Mouse (Mus musculus) gastrocnemius, postnatal 14 days (tissue): ENCODE data around the gene Cenpx. TPM values are rescaled to one million over a fixed set of nuclear protein-coding genes. Genes with fewer than 3 reads are reported as not detected.

ENCODE experiments used
- DNase-seq: peaks from one replicate; pipeline ENCODE4 v3.0.0; 2021; ENCODE audit warnings: mixed read lengths
- intact Hi-C: fragments of 180-260 bp; cut with DNase I; formaldehyde crosslinking; loops from one replicate; pipeline ENCODE4 v1.15.1; 2025; ENCODE audit warnings: low total_unique reads
- total RNA-seq, 2 experiments: library from RNA; stranded (reverse); gene quantifications; 2 replicates each; pipeline ENCODE4 v1.2.3; 2021

Gene Cenpx
- total RNA-seq, 2 experiments from 2014 or later, result 25.7 to 33.3 TPM

DNA sequence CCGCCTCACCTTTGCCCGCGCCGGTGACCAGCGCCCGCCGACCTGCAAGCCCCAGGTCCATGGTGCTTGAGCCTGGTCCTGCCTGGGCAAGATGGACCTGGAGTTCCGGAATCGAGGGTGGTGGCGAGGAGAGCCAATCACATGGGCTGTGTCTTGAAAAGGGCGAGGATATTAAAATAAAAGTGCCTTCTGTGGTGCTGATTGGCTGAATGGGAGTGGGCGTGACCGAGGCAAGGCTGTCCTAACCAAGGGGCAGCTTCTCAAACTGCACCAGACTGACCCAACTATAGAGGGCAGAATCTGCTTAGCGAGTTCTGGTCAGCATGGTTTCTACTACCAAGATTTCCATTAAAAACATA lies 13.6 kb upstream of the Cenpx start, which contains the start of gene Dcxr:
Gene Dcxr, minus strand, starts transcription at position 113 of the 359 bp plus-strand sequence.
- peak; percentile 89 for DNase-seq
- intact Hi-C loops, result no loop called here

DNA sequence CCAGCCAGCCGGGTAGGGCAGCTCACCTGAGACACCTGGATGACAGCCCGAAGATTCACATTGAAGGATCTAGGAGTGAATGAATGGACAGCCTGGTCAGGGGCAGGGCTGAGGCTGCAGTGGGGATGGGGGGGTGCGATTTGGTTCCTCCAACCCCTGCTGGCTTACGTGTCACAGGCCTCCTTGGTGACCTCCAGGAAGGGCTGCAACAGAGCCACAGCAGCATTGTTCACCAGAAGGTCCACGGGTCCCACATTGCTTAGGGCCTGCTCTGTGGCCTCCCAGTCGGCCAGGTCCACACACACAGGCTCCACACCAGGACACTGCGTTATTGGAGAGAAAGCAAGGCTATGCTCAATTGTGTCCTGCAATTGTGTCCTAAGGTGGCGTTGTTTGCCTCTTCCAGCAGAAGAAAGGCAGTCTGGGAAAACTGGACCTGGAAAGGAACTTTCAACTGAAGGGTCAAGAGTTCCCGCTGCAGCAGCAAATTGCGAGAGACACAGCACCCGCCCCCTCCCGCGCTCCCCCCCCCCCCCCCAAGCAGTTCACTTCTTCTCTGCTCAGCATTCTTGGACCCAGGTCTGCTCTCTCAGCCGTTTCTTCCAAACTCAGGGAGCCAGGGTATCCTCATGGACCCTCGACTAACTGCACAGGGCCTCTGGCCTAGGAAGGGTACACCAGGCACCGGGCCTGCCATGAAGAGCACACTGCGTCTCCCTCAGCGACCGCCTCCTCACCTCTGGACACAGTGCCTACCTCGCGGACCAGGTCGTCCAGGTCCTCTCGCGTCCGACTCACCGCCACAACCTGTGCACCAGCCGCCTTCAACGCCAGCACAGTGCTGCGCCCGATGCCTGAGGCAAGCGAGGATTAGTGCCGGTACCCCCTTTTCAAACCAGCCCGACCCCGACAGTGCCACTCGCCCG lies 13.0 kb upstream of the Cenpx start:
- intact Hi-C loops, result no loop called here
- DNase-seq, result no peak

DNA sequence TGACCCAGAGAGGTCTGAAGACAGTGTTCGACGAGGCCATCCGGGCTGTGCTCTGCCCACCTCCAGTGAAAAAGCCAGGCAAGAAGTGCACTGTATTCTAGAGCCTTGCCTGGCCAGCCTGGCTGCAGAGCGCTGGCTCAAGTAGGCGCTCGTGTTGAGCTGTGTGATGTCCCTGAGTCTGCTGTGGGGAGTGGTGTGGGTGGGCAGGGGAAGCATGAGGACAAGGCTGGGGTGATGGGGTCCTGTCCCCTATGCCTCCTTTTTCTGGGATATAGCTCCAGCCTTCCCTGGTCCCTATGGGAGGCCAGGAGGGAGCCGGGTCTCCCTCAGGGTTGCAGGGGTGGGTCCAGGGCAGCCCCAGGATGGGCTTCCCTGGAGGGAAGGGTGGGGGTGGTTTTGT lies 10.0 kb upstream of the Cenpx start:
- intact Hi-C loops, result no loop called here

DNA sequence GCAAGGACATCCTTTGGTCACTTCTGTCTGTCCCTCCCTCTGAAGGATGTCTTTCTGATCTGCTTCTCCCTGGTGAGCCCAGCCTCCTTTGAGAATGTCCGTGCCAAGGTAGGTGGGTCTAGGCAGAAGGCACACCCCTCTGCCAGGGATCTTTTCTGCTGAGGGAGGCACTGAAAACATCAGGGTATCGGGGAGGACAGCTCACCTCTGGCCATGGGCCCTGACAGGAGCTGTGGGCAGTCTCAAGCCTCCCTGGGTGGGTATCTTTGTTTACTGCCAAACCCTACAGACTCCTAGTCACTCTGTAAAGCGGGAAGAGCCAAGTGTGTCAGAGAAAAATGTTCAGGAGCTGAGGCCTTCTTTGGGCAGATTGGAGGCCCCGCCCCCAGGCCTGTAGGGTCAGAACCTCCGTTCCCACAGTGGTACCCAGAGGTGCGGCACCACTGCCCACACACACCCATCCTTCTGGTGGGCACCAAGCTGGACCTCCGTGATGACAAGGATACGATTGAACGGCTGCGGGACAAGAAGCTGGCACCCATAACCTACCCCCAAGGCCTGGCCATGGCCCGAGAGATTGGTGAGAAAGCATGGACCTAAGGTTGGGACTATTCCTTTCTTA lies 9.3 kb upstream of the Cenpx start:
- DNase-seq, result no peak

More for the DNA sequence above, 10.0 kb upstream of the Cenpx start:
- DNase-seq, result no peak

DNA sequence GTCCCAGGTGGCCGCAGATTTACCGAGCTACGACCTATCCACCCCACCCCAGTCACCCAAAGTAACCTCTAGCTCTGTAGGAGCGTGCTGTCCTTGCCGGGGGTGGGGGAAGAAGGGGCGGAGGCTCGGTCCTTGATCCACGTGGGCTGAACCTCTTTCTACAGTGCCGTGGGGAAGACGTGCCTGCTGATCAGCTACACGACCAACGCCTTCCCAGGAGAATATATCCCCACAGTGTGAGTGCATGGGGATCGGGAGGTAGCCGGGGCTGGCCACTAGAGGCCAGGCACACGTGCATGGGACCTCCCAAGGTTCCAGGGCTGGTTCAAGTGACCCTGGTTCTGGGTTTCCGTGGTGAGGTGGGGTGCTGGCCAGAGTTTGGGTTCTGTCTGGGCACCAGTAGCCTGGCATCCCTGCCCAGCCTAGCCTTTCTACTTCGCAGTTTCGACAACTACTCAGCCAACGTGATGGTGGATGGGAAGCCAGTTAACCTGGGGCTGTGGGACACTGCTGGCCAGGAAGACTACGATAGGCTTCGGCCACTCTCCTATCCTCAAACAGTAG lies 8.6 kb upstream of the Cenpx start:
- DNase-seq, result no peak
- intact Hi-C loops, result no loop called here

More for the DNA sequence above, 9.3 kb upstream of the Cenpx start:
- intact Hi-C loops, result no loop called here

DNA sequence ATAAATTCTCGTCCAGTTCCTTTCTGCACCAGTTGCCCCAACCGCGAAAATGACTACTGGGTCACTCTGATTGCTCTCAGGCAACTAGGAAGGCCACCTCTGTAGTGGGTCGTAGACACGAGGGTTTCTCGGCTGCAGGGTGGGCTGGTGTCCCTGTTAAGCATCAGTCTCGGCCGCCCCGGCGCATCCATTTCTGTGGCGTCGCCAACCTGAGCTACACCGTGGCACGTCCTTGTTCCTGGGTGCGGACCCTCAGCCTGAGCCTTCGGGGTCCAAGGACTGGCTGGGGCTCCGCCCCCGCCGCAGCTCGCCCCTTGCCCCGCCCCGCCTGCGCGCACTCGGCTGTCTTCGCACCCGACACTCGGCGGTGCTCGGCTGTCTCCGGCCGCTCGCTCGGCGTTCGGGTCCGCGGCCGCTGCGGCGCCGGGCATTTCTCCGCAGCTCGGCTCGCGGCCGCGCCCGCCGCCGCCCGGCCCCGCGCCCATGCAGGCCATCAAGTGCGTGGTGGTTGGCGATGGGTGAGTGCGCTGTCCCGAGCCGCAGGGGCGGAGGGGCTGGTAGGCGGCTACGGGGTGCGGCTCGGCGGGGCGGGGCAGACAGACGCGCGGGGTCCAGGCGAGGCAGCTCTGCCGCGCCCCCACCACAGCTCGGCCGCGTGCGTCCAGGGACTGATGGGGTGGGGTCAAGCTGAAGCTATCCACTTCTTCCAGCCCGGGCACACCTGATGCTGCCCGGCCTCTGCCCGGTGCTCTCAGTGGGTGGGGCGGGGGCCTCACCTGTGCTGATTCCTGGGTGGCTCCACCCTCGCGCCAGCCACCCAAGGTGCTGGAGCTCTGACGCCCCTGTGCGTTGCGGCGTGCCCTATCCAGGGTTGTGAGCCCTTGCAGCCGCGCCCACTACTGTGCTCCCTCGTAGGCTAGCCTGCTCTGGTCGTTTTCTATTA lies 7.9 kb upstream of the Cenpx start, which contains the start of gene Rac3:
Gene Rac3, plus strand, starts transcription at position 347 of the 943 bp plus-strand sequence.
- DNase-seq, result peak; percentile 67
- intact Hi-C loops, result loop anchor here (2.0 kb wide), 1 partner anchor 53 kb away; no protein-coding TSS in a partner anchor

DNA sequence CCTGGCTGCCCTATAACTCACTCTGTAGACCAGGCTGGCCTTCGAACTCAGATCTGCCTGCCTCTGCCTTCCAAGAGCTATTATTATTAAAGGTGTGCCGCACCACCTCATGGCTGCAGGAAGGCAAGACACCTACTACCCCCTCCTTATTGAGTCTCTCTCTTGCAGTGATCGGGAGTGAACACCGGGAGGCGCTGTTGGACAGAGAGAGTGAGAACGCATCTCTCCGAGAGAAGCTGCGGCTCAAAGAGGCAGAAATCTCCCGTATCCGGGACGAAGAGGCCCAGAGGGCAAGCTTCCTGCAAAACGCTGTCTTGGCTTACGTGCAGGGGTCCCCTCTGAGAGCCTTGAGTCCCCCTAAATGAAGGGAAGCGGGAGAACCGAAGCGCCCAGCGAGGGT lies 6.9 kb upstream of the Cenpx start:
- DNase-seq, result peak; percentile 89
- intact Hi-C loops, result loop anchor here (2.0 kb wide), 1 partner anchor 54 kb away; no protein-coding TSS in a partner anchor

DNA sequence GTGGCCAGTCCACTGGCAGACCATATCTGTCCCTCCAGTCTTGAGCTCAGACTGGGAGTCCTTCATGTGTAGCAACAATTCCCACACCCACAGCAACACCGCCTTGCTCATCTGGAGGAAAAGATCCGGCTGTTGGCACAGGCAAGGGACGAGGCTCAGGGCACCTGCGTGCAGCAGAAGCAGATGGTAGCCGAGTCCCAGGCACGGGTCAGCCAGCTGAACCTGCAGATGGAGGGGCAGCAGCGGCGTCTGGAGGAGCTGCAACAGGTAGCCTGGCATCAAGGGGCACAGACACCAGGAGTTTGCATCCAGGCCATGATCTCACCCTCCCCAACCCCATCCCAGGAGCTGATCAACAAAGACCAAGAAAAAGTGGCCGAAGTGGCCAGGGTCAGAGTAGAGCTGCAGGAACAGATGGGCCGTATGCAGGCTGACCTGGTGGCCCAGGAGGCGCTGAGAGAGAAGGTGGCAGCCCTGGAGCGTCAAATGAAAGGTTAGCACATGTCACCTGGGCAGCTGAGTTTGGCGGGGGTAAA lies 6.4 kb upstream of the Cenpx start:
- DNase-seq, result no peak
- intact Hi-C loops, result loop anchor here (2.0 kb wide), 2 partner anchors 55 to 61 kb away; no protein-coding TSS in a partner anchor

DNA sequence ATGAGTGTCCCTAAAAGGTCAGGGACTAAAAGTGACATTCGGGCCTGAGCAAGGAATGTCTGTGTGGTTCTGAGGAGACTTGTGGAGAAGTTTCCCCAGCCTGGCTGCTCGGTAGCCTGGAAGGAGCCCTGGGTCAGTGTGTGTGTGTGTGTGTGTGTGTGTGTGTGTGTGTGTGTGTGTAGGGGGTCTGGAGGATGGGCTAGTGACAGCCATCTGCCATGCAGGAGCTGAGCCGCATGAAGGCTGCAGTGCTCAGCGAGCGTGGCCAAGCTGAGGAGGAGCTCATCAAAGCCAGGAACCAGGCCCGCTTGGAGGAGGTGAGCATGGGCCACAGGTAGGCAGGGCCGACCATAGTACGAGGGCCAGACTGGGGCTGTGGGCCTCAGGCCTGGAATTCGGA lies 5.7 kb upstream of the Cenpx start:
- intact Hi-C loops, result loop anchor here (2.0 kb wide), 1 partner anchor 62 kb away; no protein-coding TSS in a partner anchor
- DNase-seq, result no peak

DNA sequence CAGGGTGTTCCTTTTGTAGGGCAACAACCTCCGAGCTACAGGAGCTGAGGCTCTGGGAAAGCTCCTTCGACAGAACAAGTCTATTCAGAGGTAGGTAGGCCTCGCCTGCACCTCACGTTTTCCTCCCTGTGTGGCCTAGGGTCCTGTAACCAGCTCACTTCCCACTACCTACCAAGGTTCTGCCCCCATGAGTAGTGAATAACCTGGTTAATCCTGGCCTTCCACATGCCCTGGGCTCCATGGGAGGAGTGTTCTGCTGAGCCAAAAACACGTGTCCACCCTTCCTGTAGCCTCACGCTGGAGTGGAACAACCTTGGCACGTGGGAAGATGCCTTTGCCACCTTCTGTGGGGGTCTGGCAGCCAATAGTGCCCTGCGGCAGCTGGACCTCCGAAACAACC lies 1.6 kb upstream of the Cenpx start:
- intact Hi-C loops, result no loop called here
- no peak for DNase-seq

DNA sequence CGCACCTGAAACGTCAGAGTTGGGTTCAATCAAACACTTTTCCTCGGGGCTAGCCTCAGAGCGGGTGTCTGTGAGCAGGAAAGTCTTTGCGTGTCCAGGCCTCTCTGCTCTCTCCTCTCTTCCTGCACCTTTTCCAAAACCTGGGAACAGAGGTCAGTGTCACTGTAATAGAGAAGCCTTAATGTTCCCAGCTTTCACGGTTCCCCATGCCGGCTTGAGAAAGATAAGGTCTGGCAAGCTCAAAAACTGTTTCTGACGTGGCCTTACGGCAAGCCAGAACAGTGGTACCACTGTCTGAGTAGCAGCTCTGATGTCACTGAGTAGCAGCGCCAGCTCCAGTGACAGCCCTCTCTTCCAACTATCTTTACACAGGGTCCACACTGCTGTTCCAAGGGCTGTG lies 1.0 kb upstream of the Cenpx start:
- DNase-seq, result no peak
- intact Hi-C loops, result no loop called here

DNA sequence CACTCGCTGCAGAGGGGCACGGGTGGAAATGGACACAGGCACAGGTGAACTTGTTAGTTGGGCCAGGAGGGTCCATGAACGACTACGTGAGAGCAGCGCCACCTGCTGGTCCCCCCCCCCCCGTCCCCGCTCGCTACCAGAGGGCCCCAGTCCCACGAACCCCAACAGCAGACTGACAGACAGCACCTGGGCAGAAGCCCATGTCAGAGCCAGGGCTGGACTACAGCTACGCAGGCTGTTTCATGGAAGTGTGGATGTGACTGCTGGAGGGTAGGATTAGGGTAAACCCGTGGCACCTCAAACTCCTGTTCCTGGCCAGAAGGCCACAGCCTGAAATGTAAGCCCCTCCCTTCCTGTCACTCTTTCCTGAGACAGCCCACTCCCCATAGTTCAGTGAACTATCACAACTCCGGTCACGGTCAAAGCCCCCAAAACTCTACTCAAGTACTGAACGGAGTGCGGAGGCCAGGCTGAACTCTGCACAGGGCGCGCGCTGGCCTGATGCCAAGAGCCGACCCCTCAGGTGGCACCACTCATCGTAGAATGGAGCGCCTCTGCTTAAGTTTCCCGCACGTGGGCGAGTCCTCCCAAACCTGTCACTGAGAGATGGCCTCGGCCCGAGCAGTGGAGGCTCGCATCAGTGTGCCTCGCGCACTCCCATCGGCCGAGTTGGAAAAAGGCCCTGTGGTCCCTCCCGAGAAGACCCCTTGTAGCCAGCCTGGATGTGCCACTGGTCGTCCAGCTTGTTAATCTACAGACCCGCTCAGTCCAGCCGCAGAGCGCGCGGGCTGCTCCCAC lies 568 bp downstream of the Cenpx start:
- peak; percentile 60 for DNase-seq
- intact Hi-C loops, result no loop called here

DNA sequence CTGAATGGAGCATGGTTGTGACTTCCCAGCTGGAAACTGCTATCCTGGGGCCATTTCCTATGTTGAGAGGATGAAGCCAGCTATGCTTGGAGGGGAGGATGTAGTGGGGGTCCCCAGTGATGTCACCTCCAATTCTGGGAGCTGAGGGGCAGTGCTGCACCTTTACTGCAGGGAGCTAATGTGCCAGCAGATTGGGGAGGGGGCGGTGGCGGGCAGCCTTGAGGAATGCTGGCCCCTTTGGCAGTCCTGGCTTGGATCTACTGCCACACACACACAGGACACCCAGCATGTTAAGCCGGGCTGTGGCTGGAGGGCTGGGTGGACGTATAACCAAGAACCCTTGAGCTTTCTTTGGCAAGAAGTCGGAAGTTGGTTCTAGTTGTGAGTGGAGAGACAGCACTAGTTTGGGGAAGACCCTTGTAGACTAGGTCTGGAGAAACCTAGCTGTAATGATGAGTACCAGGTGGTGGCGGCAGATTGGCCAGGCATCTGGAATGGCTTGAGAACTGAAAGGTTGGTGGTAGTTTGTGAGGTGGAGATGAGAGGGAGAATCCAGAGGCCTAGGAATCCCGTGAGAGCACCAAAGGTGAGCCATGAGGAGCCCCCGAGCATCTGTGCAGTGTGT lies 1.4 kb downstream of the Cenpx start:
- no peak for DNase-seq
- intact Hi-C loops, result loop anchor here (2.0 kb wide), 1 partner anchor 51 kb away; the partner anchor contains the start of gene Notum

DNA sequence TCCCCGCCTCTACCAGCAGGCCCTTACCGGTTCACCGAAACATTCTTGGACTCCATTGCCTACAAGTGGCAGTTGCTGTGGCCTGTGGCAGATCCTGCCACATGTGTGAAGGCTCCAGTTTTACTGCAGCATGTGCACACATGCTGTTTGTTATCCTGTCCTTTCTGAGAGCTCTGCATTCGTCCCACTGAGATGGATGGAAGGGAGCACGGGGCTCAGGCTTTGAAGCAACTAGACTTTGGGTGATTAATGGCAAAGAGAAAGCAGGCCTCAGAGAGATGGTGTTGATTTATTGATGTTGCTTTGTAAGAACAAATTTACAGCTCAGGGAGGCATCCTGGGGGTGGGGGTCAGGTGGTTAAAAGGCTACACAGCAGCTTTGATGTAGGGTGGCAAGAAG lies 2.9 kb downstream of the Cenpx start:
- intact Hi-C loops, result loop anchor here (2.0 kb wide), 1 partner anchor 50 kb away; the partner anchor contains the start of gene Notum
- no peak for DNase-seq

DNA sequence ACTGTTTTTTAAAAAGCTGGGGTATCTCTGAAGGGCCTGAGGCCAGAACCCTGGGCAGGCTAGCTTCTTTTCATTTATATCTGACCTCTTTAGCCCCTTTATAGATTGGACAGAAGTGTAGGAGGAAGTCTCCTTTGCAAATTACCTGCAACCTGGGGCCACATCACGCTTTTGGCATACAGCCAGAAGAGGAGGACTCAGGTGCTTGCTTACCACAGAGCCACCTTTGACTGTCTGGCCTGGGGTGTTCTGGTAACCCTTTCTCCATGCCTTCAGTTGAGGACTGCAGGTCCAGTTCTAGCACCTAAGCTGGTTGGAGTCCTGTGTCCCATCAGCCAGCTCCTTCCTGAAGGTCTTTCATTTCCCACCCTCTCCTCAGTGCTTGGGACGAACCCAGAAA lies 4.0 kb downstream of the Cenpx start:
- intact Hi-C loops, result no loop called here
- DNase-seq, result no peak

DNA sequence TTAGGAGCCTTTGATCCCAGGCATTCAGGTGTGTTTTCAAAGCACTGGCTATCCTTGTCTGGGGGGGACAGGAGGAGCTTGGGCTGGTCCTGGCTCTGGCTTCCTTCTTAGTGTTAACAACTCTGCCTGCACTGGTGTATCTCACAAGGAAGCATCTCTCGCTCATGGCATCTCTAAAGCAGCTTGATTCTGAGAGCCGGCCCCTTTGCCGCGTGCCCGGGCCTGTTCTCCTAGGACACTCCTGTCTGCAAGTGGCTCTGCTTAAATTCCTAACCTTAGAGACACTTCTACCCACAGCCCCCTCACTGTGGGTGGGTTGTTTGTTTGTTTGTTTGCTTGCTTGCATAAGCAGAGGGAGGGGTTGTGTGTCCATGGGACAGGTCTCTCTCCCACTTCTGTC lies 5.6 kb downstream of the Cenpx start:
- intact Hi-C loops, result no loop called here

DNA sequence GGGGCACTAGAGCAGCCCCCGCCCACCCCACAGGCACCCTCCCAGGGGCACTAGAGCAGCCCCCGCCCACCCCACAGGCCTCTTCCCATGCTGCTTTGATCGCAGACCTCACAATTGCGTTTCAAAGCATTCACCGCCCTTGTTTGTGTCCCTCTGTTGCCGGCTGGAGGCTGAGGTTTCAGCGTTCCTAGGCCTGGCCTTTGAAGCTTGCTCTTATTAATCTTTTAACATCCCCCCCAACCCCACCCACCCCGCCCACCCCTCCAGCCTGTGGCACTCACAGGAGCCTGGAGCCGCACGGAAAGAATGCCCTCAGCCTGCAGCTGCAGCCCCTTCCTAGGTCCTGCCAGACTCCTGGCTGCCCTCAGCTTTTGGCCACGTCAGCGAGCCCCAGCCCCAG lies 6.3 kb downstream of the Cenpx start:
- intact Hi-C loops, result no loop called here
- no peak for DNase-seq

More for the DNA sequence above, 5.6 kb downstream of the Cenpx start:
- DNase-seq, result no peak

DNA sequence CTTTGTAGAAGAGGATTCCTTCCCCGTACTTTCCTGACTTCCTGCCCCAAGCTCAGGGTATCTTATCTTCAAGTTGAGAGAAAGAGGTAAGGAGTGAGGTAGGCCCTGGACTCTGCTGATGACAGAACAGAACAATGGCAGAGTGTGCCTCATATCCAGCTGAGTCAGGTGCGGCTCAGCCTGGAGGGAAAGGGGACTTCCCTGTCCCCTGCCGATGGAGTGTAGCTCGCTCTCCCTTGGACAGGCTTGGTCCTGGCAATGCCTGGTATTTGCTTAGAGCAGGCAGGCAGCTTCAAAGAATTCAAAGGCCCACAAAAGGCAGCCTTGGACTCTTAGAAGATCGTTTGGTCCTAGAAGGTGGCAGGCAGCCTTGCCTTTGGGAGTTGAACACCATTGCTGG lies 7.4 kb downstream of the Cenpx start:
- no peak for DNase-seq
- intact Hi-C loops, result no loop called here
